Mouse (Mus musculus) cerebellum, adult 8-10 months (tissue): ENCODE data around the gene Avpr1a.

Experiments used
- DNase-seq: peaks from one replicate; pipeline ENCODE4 v3.0.0; 2022

Avpr1a gene

DNA sequence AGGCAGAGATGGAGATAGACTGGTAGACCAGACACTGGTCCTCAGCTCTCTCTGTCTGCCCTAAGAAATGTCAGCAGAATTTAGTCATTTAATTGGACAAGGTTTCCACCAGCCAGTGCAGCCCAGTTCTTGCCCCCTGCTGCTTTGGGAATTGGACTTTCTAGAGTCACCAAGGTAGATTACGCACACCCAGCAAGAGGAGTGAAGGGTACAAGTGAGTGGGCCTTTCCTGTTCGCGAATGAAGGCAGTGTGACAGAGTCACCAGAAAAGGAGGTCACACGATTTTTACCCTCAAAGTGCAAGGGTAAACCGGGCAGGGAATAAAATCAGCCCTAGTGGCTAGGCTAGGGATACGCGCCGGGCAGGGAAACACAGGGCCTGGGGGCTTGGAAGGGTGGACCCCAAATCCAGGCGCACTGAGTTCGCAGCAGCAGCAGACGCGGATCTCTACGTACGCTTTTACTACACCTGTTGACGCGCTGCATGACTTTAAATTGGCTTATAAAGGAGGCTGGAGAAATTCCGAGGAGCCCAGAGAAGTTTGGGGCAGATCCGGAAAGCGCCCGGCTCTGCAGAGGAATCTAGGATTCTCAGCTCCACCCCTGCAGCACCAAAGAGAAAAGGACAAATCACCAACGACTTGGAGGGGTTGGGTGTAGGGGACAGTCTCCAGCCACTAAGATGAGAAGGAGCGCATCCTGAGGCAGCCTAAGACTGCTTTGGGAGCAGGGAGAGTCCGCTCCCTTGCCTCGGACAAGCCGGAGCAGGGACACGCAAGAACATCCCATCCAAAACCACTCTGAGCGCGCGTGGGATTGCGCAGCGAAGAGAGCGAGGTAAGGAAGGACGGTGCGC, at the start of gene Avpr1a:
TSS of gene Avpr1a (plus strand) at position 639 of the 856 bp plus-strand sequence.
- DNase-seq = no peak

DNA sequence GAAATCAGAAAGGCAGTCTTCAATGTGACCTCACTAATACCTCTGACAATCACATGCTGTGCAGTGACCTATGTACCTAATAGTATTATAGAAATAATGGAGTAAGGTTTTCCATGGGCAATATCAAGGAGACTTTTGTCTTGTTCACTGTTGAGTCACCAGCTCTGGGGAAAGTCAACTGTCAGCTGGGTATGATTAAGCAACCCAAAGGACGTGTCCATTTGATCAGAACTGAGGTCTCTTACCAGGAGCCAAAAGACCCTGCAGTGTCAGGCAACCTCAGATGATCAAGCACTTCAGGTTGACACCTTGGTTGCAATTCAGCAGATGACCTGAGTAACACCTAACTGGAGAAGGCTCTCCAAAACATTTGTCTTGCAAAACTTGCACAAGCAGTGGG, 46.0 kb upstream of the Avpr1a start:
- no peak for DNase-seq

DNA sequence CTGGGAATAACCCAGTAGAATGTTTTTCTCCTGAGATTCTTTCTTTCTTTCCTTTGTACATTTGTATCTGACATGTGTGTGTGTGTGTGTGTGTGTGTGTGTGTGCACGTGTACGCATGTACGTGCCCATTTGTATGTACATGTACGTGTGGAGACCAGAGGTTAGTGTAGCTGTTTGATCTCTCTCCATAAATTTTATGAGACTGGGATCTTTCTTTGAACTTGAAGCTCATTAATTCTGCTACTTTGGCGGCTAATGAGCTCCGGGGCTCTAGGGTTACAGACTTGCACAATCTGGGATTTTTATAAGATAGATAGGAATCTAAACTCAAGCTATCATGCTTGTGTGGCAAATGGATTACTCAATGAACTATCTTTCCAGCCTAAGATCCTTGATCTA, 42.0 kb upstream of the Avpr1a start:
- no peak for DNase-seq

DNA sequence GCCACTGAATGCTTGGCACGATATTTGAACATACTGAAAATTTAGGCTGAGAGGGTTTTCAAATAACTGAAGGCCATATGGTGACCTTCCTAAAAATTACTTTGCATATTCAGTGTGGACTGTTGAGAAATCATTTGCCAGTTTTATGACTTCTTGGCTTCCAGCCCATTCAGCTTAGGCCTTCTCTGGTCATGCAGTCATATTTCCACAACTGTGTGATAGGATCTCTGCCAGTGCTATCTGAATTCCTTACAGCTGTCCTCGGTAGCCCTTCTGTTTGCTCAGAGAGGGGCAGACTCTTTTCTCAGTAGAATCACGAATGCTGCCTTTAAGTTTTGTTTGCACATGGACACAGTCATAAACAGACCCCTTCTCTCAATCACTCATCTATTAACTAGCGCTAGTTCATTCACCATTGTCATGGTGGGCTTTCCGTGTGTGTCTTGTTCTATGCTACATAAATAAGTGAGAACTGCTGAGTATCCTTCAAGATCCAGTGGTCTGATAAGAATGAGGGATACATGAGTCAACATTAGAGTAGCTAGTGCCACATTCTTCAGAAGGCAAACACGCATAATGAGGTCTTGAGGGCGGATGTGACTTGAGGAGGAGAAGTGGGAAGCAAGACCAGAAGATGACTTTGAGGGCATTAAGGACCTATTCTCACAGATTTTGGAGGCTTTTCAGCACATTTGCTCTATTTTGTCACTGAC, 39.4 kb upstream of the Avpr1a start:
- DNase-seq = no peak

GRCm38 (mm10) chr10:122410791-122411190, 37.5 kb upstream of the Avpr1a start:
- DNase-seq = no peak

DNA sequence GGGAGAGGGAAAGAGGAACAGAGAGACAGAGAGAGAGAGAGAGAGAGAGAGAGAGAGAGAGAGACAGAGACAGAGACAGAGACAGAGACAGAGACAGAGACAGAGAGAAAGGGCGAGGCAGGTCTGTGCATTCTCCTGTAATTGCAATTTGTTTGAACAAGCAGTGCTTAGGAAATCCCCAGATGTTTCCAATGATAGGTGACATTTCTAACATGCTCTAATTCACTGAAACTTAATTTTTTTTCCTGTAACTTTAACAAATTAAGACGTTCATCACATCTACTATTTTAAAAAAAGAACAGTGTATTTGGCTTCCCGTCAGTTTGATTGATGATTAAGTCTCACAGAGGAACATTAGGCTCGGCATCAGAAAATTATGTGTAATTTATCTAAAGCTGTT, 15.6 kb upstream of the Avpr1a start:
- no peak for DNase-seq

DNA sequence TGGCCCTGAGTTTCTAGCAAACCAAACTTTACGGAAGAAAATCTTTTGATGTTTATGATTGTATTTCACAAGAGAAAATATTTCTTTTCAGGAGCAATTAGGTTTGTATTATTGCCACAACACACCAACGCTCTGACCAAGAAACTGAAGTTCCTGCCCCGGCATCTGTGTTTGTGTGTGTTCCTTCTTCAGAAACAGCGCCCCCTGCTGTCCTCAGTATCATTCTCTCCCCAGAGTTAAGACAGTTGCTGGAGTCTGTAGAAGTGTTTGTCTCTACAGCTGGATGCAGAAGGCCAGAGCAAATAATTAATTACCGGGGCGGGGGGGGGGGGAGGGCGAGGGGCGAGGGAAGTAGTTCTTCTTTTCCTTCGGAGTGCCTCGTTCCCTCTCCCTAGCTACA, 1.0 kb upstream of the Avpr1a start:
- DNase-seq = peak; percentile 21

- DNase-seq = no peak
Measured at GRCm38 (mm10) chr10:122448717-122449611, 665 bp downstream of the Avpr1a start.

DNA sequence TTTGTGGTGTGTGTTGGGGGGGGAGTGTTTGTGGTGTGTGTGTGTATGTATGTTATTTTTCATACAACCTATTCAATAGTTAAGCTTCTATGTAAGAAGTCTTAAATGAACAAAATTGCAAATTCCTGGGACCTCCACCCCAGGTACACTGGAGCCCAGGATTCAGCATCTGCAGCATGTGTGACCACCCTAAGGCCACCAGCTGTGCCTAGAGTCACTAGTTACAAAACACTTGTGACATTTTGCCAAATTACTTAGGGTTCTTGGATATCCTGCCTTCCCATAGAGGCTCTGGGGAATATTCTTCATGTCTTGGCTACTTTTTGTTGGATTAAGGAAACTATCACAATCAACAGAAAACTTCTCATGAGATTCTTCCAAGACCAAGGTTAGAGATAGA, 1.6 kb downstream of the Avpr1a start:
- no peak for DNase-seq

GRCm38 (mm10) chr10:122453466-122453865, 5.2 kb downstream of the Avpr1a start:
- DNase-seq = no peak

- no peak for DNase-seq
Measured at GRCm38 (mm10) chr10:122455793-122456192, 7.5 kb downstream of the Avpr1a start.

- DNase-seq = no peak
Measured at GRCm38 (mm10) chr10:122476846-122477245, 28.5 kb downstream of the Avpr1a start.

DNA sequence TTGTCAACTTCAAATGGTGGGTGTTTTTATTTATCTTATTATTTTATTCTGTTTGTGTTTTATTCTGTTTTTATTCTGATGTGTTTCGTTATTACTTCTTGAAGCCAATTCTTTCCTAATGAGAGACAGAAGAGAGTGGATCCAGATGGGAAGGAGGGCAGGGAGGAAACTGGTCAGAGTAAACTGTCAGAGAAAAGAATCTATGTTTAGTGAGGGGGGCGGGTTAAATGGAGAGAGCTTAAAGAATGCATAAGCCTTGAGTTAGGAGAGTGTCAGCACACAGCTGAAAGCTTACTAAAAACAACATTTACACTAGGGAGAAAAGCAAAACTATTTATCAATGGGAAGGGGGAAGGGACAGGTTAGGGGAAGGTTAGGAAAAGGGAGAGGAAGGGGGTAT, 50.3 kb downstream of the Avpr1a start:
- DNase-seq = no peak

- no peak for DNase-seq
Measured at GRCm38 (mm10) chr10:122499306-122499705, 51.0 kb downstream of the Avpr1a start.
